Mouse (Mus musculus) kidney, postnatal 0 days (tissue): ENCODE data around the gene Myh9. TPM values are rescaled to one million over a fixed set of nuclear protein-coding genes. Genes with fewer than 3 reads are reported as not detected.

Experiments used
- ATAC-seq: fragments of 200-750 bp; cut with Nextera tagmentation; replicated peaks from 2 replicates; pipeline ENCODE4 v1.8.0; 2017; ENCODE audit warnings: low read depth, moderate number of reproducible peaks, moderate TSS enrichment, moderate library complexity; ENCODE audit not compliant: low FRiP score
- DNase-seq: peaks from one replicate; pipeline ENCODE4 v3.0.0-alpha.2; 2016; ENCODE audit warnings: low spot score
- H3K27ac ChIP-seq: fragments of 300-500 bp; sonication (generic); 2 replicates; pipeline ENCODE4 v1.5.1; 2014; ENCODE audit warnings: mild to moderate bottlenecking
- H3K27me3 ChIP-seq: fragments of 300-500 bp; sonication (generic); 2 replicates; pipeline ENCODE4 v1.6.1; 2014; ENCODE audit warnings: low read length, mixed read lengths; ENCODE audit not compliant: insufficient read depth
- H3K36me3 ChIP-seq: fragments of 300-500 bp; sonication (generic); 2 replicates; pipeline ENCODE4 v1.6.1; 2014; ENCODE audit warnings: low read length, mixed read lengths; ENCODE audit not compliant: insufficient read depth
- H3K4me1 ChIP-seq: fragments of 300-500 bp; sonication (generic); replicated peaks from 2 replicates; pipeline ENCODE4 v1.6.1; 2014; ENCODE audit warnings: antibody characterized with exemption, low read length, mixed read lengths; ENCODE audit not compliant: insufficient read depth
- H3K4me2 ChIP-seq: fragments of 300-500 bp; sonication (generic); 2 replicates; pipeline ENCODE4 v1.6.1; 2014; ENCODE audit warnings: mild to moderate bottlenecking, low read length, moderate library complexity, mixed read lengths
- H3K4me3 ChIP-seq: fragments of 300-500 bp; sonication (generic); replicated peaks from 2 replicates; pipeline ENCODE4 v1.5.1; 2014; ENCODE audit warnings: low read depth, low read length
- H3K9ac ChIP-seq: fragments of 300-500 bp; sonication (generic); 2 replicates; pipeline ENCODE4 v1.6.1; 2014; ENCODE audit warnings: low read depth, low read length
- H3K9me3 ChIP-seq: fragments of 300-500 bp; sonication (generic); replicated peaks from 2 replicates; pipeline ENCODE4 v1.6.1; 2016; ENCODE audit warnings: low read length, inconsistent platforms, mixed read lengths
- CTCF ChIP-seq: IDR thresholded peaks from 2 replicates; pipeline ENCODE4 v1.5.1; 2016; ENCODE audit warnings: antibody characterized with exemption, low read depth, mild to moderate bottlenecking, moderate library complexity
- WGBS: fragments of 180-500 bp; shearing (Covaris S2); extraction: QIAGEN DNeasy Blood & Tissue Kit; methylation state at CpG from one replicate; pipeline ENCODE4 v1.1.7; 2014; 5-methylcytosine and 5-hydroxymethylcytosine counted together
- polyA plus RNA-seq: library from polyadenylated mRNA; unstranded; fragments of >200 nt; fragmentation: Nextera tagmentation; extraction: Ambion mirVana; gene quantifications from 2 replicates; pipeline ENCODE4 v1.2.1, GENCODE M21; 2015

Gene Myh9
- polyA plus RNA-seq, 1 experiment from 2014 or later = 52.9 TPM

- H3K27me3 ChIP-seq = no peaks in the 10 kb centered on the region
- no peak overlapping the region for H3K4me2 ChIP-seq
- no peak overlapping the region for H3K4me3 ChIP-seq
- no peak overlapping the region for H3K27ac ChIP-seq
- no peak for ATAC-seq
- no peak for TF ChIP-seq CTCF
- 78% methylated on average over 22 of the region's 22 CpGs for WGBS
- peaks cover 6% of the 10 kb centered on the region; the same call in 1 of the 2 replicates for H3K4me1 ChIP-seq
- DNase-seq = no peak
- H3K9me3 ChIP-seq = no peaks in the 10 kb centered on the region
- no peak overlapping the region for H3K9ac ChIP-seq
- H3K36me3 ChIP-seq = no peaks in the 10 kb centered on the region
These were observed 21.3 kb upstream of the Myh9 start for GRCm38 (mm10) chr15:77862991-77863972.

GRCm38 (mm10) chr15:77860081-77860665 is 18.2 kb upstream of the Myh9 start:
- no peak overlapping the region for H3K4me2 ChIP-seq
- WGBS = 34% methylated on average over 1 of the region's 1 CpGs
- H3K4me1 ChIP-seq = peaks cover 10% of the 10 kb centered on the region
- no peaks in the 10 kb centered on the region for H3K27me3 ChIP-seq
- H3K27ac ChIP-seq = 0 out of 2 replicates have a peak overlapping the region, but pooled peaks have one; percentile 44
- no peak for ATAC-seq
- no peak for DNase-seq
- H3K9me3 ChIP-seq = no peaks in the 10 kb centered on the region
- no peak for TF ChIP-seq CTCF
- H3K9ac ChIP-seq = no peak overlapping the region
- H3K4me3 ChIP-seq = no peak overlapping the region
- H3K36me3 ChIP-seq = no peaks in the 10 kb centered on the region

- Histone ChIP-seq H3K4me2 (peak overlapping the region; percentile 49), H3K9ac (no peak overlapping the region), H3K36me3 (no peaks in the 10 kb centered on the region), H3K9me3 (no peaks in the 10 kb centered on the region), H3K4me3 (peak overlapping the region; percentile 6; the same call in 1 of the 2 replicates), H3K4me1 (peaks cover 10% of the 10 kb centered on the region), H3K27ac (peak overlapping the region; percentile 71), H3K27me3 (no peaks in the 10 kb centered on the region)
- TF ChIP-seq CTCF = no peak
- ATAC-seq (peak; percentile 95), DNase-seq (peak; percentile 79)
- 5% methylated on average over 28 of the region's 28 CpGs for WGBS
These were observed 15.7 kb upstream of the Myh9 start for GRCm38 (mm10) chr15:77857662-77858156.

GRCm38 (mm10) chr15:77856541-77856940 is 14.6 kb upstream of the Myh9 start:
- H3K27ac ChIP-seq = peak overlapping the region; percentile 71
- H3K4me2 ChIP-seq = no peak overlapping the region
- TF ChIP-seq CTCF = no peak
- DNase-seq (peak; percentile 69), ATAC-seq (no peak)
- no peak overlapping the region for H3K4me3 ChIP-seq
- WGBS = 21% methylated on average over 5 of the region's 5 CpGs
- H3K27me3 ChIP-seq = no peaks in the 10 kb centered on the region
- no peaks in the 10 kb centered on the region for H3K9me3 ChIP-seq
- H3K9ac ChIP-seq = no peak overlapping the region
- no peaks in the 10 kb centered on the region for H3K36me3 ChIP-seq
- H3K4me1 ChIP-seq = peaks cover 10% of the 10 kb centered on the region

- DNase-seq (no peak), ATAC-seq (no peak)
- H3K4me2 ChIP-seq = no peak overlapping the region
- H3K4me1 ChIP-seq = peaks cover 13% of the 10 kb centered on the region
- H3K9ac ChIP-seq = no peak overlapping the region
- TF ChIP-seq CTCF = no peak
- H3K9me3 ChIP-seq = no peaks in the 10 kb centered on the region
- WGBS = 51% methylated on average over 8 of the region's 8 CpGs
- no peak overlapping the region for H3K27ac ChIP-seq
- H3K36me3 ChIP-seq = no peaks in the 10 kb centered on the region
- H3K4me3 ChIP-seq = no peak overlapping the region
- H3K27me3 ChIP-seq = no peaks in the 10 kb centered on the region
These were observed 13.3 kb upstream of the Myh9 start for GRCm38 (mm10) chr15:77855301-77855700.

GRCm38 (mm10) chr15:77852001-77852400 is 10.0 kb upstream of the Myh9 start:
- DNase-seq = no peak
- no peak for ATAC-seq
- Histone ChIP-seq H3K4me2 (no peak overlapping the region), H3K9me3 (no peaks in the 10 kb centered on the region), H3K4me3 (no peak overlapping the region), H3K9ac (no peak overlapping the region), H3K27ac (no peak overlapping the region), H3K27me3 (no peaks in the 10 kb centered on the region), H3K4me1 (peaks cover 7% of the 10 kb centered on the region), H3K36me3 (no peaks in the 10 kb centered on the region)
- no peak for TF ChIP-seq CTCF
- WGBS = 89% methylated on average over 2 of the region's 2 CpGs
